Mouse (Mus musculus): ENCODE measurements around the gene Hspb6.

GRCm38 (mm10) chr7:30534633-30535577, 17.1 kb upstream of the Hspb6 start, which contains the start of gene Arhgap33:
- TF ChIP-seq POLR2A (IDR thresholded peaks at IDR 0.05; ENCODE audit: borderline replicate concordance, extremely low read depth, low read depth, low read length) (no peak), CTCF (IDR thresholded peaks at IDR 0.05; ENCODE audit: insufficient read depth, low read length) (no peak)

Data from lung, adult 2 months (tissue).